Mouse (Mus musculus) megakaryocyte progenitor cell, adult 5-6 weeks (primary cell): ENCODE data around the gene Hdgfl2. TPM values are rescaled to one million over a fixed set of nuclear protein-coding genes. Genes with fewer than 3 reads are reported as not detected.

Experiments
- ATAC-seq: replicated peaks from 2 replicates; pipeline ENCODE4 v1.8.0; 2016; ENCODE audit warnings: mild to moderate bottlenecking, moderate TSS enrichment, inconsistent platforms; ENCODE audit not compliant: poor library complexity
- total RNA-seq, 2 experiments: library from RNA; stranded (forward) in 1 of 2; stranded (reverse) in 1 of 2; fragments of 157-497, 149-512 nt in 1 of 2; fragments of 200-1000 nt in 1 of 2; gene quantifications; 2 replicates each; pipeline versions ENCODE4 v1.2.3 to v1.2.4; 2015 to 2017

Hdgfl2 gene
- total RNA-seq, 2 experiments from 2014 or later: 25.4 to 80.0 TPM

DNA sequence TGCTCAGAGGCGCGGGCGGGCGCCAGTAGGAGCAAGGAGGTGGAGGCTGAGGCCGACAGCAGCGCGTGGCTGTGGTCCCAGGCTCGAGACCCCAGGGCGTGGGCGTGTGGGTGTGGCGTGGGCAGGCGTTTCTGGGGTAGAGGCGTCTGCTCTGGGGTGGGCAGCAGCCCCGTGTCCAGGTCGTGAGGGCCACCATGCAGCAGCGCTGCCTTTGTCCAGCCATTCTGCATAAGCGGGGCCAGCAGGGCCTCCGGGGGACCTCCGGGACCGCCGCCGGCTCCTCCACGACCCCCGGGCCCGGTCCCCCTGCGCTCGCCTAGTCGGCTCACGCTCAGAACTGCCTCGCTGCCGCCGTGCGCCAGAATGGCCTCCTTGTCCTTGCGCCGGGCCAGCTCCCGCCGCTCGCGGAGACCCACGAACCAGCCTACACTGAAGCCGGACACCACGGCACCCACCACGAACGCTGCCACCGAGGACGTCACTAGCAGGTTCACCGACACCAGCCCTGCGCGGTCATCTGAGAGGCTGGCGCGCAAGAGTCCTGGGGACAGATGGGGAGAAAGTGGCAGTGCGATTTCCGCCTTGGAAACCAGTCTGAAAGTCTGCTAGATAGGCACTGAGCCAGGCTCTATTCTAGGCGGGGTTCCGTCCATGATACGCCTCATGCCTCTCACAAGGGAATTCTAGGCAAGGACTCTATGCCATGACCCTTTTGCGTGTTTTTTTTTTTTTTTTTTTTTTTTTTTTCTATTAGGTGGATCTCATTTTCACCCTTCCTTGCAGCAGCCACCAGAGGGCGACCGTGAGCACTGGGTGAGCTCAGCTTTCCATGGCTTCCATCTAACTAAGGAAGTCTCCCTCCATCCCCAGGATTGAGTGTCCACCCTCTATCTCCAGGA is 45.2 kb downstream of the Hdgfl2 start:
- peak; percentile 60 for ATAC-seq

DNA sequence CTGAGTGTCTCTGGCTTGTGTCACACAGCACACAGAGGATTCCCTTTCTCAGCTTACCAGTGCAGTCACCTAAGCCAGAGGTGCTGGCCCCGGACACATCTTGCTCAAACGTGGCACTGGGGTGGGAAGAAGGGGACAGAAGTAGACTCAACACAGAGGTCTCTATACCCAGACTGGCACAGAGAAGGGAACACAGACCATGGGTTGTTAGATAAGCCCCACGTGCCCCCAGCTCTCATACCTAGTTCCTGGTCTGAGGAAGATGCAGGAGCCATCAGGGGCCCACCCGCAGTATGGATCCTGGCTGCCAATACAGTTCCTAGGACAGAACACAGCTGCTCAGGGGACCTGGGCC is 45.8 kb downstream of the Hdgfl2 start:
- no peak for ATAC-seq

GRCm38 (mm10) chr17:56126175-56126574 is 46.7 kb downstream of the Hdgfl2 start:
- ATAC-seq: no peak

DNA sequence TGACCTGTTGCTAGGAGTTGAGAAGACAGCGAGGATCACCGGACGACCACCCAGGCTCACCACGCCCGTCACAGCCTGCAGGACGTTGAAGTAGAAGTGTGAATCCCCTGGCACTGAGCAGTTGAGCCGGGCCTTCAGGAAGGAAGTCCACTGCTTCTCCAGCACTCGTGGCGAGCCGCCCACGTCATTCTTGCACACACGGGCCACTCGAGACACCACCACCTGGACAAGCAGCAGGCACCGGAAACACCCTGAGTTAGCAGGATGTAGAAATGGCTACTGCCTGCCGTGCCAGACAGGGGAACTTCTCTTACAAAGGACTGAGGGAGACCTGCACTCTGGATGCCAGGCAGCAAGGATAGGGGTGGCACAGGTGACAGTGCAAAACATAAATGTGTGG is 48.8 kb downstream of the Hdgfl2 start:
- 0 out of 2 replicates have a peak, but pooled peaks have one; percentile 9 for ATAC-seq

GRCm38 (mm10) chr17:56131136-56131535 is 51.7 kb downstream of the Hdgfl2 start:
- ATAC-seq: no peak

- ATAC-seq: peak; percentile 31; the same call in 1 of the 2 replicates
These were observed 52.4 kb downstream of the Hdgfl2 start for GRCm38 (mm10) chr17:56131814-56132213.

DNA sequence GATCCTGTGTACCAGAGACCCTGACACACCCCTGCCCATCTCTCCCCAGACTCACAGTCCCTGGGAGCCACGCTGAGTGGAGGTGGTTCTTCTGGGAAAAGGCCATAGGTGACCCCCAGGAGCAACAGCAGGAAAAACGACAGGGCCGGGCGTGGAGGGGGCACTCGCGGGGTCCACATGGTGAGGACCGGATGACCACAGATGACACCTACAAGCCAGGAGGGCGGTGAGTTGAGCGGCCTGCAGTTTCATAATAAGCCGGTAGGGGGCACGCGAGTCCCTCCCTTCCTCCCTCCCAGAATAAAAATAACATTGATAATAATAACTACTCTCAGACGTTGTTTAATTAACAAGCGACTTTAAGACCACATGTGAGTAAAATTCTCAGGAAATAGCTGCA is 53.2 kb downstream of the Hdgfl2 start:
- peak; percentile 50 for ATAC-seq

- peak; percentile 64 for ATAC-seq
These were observed 54.3 kb downstream of the Hdgfl2 start for GRCm38 (mm10) chr17:56133457-56134363.

GRCm38 (mm10) chr17:56134463-56134971 is 55.1 kb downstream of the Hdgfl2 start:
- ATAC-seq: peak; percentile 70

- ATAC-seq: no peak
These were observed 57.1 kb downstream of the Hdgfl2 start for GRCm38 (mm10) chr17:56136558-56136957.

GRCm38 (mm10) chr17:56137839-56138613 is 58.6 kb downstream of the Hdgfl2 start:
- ATAC-seq: no peak

- ATAC-seq: no peak
These were observed 59.9 kb downstream of the Hdgfl2 start for GRCm38 (mm10) chr17:56139355-56139754.

DNA sequence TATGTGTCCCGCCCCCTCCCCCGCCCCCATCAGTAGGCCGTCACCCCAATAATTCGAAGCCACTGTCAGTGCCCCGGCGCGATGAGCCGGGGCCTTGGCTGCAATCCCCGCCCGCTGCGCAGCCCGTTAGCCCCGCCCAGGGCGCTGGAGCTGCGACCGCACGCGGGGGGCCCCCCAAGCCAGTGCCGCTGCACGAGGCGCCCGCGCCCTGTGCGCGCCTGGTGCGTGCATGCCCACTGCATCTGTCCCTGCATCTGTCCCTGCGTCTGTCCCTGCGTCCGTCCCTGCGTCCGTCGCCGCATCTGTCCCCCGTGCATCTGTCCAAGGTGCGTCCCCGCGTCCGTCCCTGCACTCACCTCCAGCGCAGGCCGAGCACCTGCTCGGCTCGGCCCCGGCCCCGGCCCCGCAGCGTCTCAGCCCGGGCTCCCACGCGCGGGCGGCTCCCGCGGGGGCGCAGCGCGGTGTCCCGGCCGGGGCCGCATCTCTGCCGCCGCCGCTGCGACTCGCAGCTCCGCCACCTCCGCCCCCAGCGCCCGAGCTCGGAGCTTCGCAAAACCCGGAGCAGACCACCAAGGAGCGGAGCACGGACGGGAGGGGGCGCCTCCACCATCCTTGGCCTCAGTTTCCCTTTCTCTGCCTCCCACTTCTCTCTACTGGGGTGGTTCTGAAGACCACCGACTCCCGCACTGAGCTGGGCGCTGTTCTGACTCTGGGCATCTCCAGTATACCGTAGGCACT is 60.6 kb downstream of the Hdgfl2 start, which contains the start of gene Sema6b:
Gene Sema6b, minus strand, starts transcription at position 486 of the 738 bp plus-strand sequence.
- ATAC-seq: peak; percentile 59

- peak; percentile 20 for ATAC-seq
These were observed 62.5 kb downstream of the Hdgfl2 start for GRCm38 (mm10) chr17:56141702-56142605.

- ATAC-seq: no peak
These were observed 65.1 kb downstream of the Hdgfl2 start for GRCm38 (mm10) chr17:56144546-56144945.

GRCm38 (mm10) chr17:56146131-56146530 is 66.7 kb downstream of the Hdgfl2 start:
- ATAC-seq: no peak

GRCm38 (mm10) chr17:56147420-56147819 is 68.0 kb downstream of the Hdgfl2 start:
- no peak for ATAC-seq

DNA sequence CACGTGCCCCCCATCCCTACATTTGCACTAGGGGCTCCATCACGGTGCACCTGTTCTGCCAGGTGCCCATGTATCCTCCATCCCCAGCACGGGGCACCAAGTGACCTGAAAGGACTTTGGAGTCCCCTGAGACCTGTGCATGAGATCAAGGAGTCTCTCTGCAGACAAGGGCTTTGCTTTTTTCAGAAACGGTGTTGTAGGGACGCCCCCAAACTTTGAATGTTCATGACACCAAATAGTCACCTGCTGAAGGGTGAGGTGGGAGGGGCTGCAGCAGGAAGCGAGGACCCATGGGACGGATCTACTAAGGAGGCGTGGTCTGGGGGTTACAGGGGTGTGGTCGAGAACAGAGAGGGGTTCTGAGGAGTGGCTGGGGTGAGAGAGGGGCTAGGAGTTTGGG is 68.8 kb downstream of the Hdgfl2 start:
- no peak for ATAC-seq
